Mouse (Mus musculus) fat pad, adult 2 months (tissue): ENCODE measurements around the gene Vwa3a.

Experiments used
- DNase-seq: peaks from one replicate; pipeline ENCODE4 v3.0.0-alpha.2; 2011; ENCODE audit warnings: low read depth, low spot score; ENCODE audit errors: extremely low read depth

Vwa3a gene

GRCm38 (mm10) chr7:120835449-120836359 is 96.6 kb downstream of the Vwa3a start:
- no peak for DNase-seq

DNA sequence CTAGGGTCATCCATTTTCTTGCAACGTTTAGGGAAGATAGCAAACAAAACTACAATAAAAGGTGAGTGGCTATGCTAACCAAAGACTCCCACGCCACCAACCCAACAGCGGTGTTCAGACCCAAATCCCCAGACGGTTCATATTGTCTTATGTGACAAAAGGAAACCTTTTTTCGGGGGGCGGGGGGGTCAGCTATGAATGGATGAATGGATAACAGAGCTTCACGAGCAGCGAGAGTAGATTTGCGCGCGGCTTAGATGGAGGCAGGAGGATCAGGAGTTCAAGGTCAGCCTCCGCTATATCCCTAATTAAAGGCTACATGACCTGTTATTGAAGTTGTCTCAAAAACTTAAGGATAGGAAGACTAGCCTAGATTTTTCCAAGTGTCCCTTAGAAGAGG is 97.2 kb downstream of the Vwa3a start:
- no peak for DNase-seq

DNA sequence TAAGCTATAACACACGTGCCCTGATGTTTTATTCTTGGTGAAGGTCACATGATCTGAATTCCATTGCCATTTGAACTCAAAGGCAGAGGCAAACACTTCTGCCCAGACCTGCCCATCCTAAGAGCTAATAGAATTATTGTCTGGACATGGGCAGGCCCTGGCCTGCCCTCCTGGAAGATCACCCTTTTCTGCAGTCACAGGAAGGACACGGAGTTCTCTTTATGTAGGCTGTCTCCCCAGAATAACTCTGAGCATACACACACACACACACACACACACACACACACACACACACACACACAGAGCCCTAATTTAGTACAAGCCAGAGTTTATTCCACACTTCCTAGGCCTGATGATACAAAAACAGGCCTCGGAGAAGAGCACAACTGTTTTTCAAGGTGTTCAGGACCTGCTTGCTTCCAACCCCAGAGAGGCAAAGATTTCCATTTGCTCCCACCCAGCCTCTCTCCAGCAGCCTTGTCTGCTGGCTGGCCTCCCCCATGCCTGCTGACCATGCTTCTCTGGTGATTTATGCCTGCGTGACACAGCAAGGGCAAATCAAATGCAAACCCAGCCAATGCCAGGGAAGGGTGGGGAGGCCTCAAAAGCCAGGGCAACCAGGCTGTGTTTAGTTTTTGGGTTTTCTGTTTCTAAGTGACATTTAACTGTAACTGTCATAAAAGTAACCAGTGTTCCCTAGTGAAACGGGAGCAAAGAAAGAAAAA is 99.5 kb downstream of the Vwa3a start:
- peak; percentile 97 for DNase-seq

- DNase-seq = no peak
Measured at GRCm38 (mm10) chr7:120839786-120840185, 100.7 kb downstream of the Vwa3a start.

DNA sequence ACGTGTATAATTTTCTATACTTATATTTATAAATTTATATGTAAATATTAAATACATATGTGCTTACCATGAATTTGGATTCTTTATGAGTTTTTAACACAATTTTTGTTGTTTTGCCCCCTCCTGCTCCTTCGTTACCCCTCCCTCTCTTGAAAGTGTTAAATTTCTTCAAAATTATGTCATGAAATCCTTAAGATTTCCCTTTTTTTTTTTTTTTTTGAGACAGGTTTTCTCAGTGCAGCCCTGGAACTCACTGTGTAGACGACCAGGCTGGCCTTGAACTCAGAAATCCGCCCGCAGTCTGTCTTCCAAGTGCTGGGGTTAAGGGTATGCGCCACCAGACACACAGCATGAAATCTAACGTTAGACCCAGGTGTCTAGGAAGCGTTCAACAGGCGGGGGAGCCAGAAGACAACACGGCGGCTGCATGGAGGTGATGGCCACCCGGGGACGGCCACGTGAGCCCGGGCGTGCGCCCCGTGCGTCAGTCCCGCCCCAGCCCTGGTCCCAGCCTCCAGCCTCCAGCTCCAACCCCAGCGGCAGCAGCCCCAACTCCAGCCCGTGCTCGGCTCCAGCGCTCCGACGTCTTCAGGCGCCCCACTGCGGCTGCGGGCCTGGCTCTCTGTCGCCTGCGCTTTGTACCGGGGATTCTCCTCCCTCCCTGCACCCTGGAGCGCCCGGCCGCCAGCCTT is 103.4 kb downstream of the Vwa3a start, which contains the start of gene Eef2k:
Eef2k (plus strand) TSS at position 487 of the 692 bp plus-strand sequence.
- no peak for DNase-seq

DNA sequence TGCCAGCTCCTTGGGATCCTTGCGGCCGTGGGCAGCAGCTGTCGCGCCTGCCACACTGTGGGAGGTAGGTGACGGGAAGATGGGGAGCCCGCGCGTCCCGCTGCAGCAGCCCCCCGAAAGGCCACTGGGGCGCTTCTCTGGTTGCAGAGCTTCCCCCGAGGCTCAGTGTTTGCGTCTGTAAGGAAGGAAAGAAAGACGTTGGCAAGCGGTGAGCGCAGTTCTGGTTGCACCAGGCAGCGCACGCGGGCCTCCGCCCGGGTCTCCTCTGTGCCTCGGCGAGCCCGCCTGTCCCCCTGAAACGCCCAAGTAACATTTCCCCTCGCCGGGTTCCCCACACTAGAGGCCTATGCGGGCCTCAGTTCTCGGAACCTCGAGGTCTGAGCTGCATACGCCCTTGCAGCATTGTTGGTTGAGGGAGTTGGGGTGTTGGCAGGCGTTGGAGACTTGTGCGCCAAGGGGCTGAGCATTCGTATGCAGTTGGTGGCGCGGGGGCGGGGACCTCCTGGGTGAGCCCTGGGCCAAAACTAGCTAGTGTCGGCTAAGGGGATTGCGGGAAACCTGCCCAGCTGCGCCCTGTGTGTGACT is 104.0 kb downstream of the Vwa3a start:
- DNase-seq = no peak

DNA sequence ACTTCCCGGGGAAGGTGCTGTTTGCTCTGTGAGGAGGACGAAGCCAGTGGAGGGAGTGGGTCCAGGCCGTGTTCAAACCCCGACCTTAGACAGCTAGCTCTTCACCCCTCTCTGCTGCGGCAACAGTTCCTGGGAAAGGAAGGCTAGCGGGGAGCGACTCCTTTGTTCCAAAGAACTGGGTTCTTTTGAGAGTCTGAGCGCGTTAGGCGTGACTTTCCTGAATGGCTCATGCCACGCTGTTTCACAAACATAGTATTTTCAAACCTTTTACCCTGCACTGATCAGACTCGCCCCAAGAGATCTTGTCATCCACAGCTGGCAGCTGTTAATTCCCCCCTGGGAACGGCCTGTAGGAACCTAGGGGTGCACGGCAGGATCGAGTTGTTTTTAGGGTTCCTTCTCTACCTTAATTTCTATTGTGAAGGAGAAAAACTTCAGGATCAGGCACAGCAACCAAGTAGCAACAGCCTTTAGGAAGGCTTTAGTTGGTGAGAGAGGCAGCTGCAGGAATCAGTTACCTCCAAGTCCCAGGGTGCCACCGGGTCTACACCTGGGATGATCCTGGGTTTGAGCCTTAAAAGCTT is 104.8 kb downstream of the Vwa3a start:
- no peak for DNase-seq

DNA sequence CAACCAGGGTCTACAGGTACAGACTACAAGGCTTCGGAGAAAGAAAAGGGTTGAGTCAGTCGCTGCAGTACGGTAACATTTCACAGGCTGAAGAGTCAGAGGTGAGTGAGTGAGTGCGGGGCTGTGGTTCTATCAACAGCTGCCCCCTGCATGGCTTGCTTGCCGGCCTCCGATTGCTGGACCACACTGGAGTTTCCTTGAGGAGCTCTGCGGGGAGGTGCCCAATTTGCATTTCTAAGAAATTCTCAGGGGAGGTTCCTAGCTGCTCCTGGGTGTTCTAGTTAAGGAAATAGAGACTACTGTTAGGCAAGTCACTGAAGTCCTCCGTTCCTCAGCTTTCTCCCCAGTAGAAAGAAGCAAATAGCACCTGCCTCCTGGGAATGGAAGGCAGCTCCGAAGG is 105.6 kb downstream of the Vwa3a start:
- no peak for DNase-seq

DNA sequence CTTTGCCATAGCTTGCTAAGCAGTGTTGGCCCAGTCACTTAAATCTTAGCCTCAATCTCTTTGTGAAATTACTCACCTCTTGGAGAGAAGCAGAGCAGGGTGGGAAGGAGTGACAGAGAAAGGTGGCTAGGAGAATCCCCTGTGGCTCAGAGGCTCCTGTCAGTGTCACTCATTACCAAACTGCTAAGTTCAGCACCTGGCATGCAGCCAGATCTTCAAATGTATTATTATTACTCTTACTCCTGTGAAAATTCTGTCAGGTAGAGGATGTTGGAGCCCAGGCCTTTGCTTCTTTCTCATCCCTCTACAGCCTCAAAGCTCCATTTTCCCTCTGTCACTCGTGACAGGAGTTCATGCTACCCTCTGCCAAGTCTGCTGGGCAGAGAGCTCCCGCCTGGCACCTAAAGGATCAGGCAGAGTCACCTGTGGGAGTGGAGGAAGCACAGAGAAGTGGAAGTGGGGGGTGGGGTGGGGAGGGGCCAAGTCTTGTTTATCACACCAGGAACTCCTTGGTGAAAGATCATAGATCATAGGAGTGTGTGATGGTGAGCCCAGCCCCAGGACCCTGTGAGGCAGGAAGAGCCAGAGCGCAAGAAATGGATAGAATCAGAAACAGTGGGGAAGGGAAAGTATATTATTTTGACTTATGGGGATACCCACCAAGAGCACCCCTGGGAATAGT is 109.9 kb downstream of the Vwa3a start:
- no peak for DNase-seq

- DNase-seq = no peak
Measured at GRCm38 (mm10) chr7:120850165-120850564, 111.0 kb downstream of the Vwa3a start.
